Mouse (Mus musculus): ENCODE measurements around the gene Gprin1. TPM values are rescaled to one million over a fixed set of nuclear protein-coding genes. Genes with fewer than 3 reads are reported as not detected.
"Not testable (repeated sequence)": the region's sequence is repeated elsewhere in the genome, so short reads cannot be mapped to it uniquely, and the experiment has no call there.

Gprin1 gene
- total and polyA plus RNA-seq, 2 experiments from 2014 or later: 19.9 to 146 TPM

DNA sequence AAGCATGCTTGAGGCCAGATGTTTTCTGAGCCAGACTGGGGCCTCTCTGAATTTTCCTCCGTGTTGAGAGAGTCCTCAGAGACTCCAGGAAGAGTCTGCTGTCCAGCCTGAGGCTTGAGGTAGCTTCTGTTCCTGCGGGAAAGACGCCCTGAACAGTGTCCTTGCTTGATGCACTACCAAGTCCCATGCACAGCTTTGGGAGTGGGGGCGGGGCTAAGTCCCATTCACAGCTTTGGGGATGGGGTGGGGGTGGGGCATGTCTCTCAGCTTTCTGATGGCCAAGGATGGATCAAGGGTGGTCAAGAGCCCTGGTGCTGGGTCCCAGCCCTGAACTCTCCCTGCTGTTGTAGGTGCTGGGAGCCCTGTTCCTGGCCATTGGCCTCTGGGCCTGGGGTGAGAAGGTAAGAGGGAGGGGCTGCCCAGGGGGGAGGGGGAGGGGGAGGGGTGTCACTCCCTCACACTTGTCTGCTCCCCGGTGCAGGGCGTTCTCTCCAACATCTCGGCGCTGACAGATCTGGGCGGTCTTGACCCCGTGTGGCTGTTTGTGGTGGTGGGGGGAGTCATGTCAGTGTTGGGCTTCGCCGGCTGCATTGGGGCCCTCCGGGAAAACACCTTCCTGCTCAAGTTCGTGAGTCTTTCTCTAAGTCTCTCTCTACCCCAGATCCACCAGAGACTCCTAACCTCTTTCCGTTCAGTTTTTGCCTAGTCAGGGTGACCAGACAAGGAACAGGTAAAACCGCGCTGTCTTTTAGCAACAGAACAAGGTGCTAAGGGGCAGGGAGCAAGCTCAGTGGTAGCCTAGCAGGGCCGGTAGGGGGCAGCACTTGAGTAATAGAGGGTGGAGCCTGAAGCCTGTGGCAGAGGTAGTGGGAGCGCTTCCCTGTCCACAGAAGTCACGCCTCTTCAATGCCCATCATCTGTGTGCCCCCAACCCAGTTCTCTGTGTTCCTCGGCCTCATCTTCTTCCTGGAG, 42.9 kb upstream of the Gprin1 start:
- ATAC-seq (no peak), DNase-seq (ENCODE audit: low spot score) (no peak)
- H3K9me3 ChIP-seq (ENCODE audit: low read length): no peaks in the 10 kb centered on the region
- no peak overlapping the region for H3K27ac ChIP-seq
- no peaks in the 10 kb centered on the region for H3K4me1 ChIP-seq (ENCODE audit: insufficient read depth, low read length)
- H3K4me3 ChIP-seq (ENCODE audit: low read length): no peak overlapping the region
- H3K9ac ChIP-seq (replicated peaks; ENCODE audit: low read length): no peak overlapping the region
- H3K4me2 ChIP-seq (ENCODE audit: low read depth, low read length): no peak overlapping the region
- no peaks in the 10 kb centered on the region for H3K36me3 ChIP-seq (ENCODE audit: insufficient read depth, low read length)
- no peaks in the 10 kb centered on the region for H3K27me3 ChIP-seq (ENCODE audit: insufficient read depth, low read length)
- peak; percentile 50 for TF ChIP-seq CTCF (IDR thresholded peaks at IDR 0.05; ENCODE audit: low read depth)
- WGBS: 24% methylated on average over 21 of the region's 21 CpGs

DNA sequence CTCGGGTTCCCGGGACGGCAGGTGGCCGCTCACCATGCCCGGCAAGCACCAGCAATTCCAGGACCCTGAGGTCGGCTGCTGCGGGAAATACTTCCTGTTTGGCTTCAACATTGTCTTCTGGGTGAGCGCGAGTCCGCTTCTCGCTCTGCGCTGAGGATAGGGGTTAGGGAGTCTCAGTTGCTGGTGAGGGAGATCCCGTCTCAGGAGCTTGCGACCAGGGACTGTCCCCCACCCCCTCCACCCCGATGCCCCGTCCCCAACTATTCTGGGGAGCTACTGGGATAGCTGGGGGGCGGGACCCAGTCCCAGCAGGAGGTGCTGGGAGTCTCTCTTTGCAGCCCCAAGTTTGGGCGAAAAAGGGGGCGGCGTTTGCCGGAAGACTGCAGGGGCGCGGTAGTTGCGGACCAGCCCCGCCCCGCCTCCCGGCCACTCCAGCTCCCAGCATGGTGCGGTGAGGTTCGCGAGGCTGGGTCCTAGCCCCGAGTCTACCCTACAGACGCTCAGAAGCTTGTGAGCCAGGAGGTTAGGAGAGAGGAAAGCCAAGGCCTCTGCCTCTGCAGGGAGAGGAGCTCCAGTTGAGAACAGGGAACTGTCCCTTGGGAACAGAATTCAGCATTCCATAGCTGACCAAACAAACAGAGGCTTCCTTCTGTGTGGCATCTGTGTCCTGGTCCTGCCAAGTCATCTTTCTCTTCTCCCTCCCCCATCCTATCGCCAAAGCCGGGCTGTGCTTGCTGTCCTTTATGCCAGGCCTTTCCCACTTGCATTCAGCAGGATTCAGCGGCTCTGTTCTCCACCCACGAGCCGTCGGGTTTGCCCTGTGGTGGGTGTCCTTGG, 40.1 kb upstream of the Gprin1 start:
- Histone ChIP-seq H3K9ac (replicated peaks; ENCODE audit: low read length) (peak overlapping the region; percentile 64), H3K4me2 (ENCODE audit: low read depth, low read length) (peak overlapping the region; percentile 92), H3K9me3 (ENCODE audit: low read length) (no peaks in the 10 kb centered on the region), H3K4me3 (ENCODE audit: low read length) (peak overlapping the region; percentile 61), H3K27ac (peak overlapping the region; percentile 56; the same call in 1 of the 2 replicates), H3K36me3 (ENCODE audit: insufficient read depth, low read length) (no peaks in the 10 kb centered on the region), H3K4me1 (ENCODE audit: insufficient read depth, low read length) (no peaks in the 10 kb centered on the region), H3K27me3 (ENCODE audit: insufficient read depth, low read length) (no peaks in the 10 kb centered on the region)
- TF ChIP-seq CTCF (IDR thresholded peaks at IDR 0.05; ENCODE audit: low read depth): no peak
- ATAC-seq (peak; percentile 47), DNase-seq (ENCODE audit: low spot score) (peak; percentile 59)
- 1% methylated on average over 38 of the region's 38 CpGs for WGBS

DNA sequence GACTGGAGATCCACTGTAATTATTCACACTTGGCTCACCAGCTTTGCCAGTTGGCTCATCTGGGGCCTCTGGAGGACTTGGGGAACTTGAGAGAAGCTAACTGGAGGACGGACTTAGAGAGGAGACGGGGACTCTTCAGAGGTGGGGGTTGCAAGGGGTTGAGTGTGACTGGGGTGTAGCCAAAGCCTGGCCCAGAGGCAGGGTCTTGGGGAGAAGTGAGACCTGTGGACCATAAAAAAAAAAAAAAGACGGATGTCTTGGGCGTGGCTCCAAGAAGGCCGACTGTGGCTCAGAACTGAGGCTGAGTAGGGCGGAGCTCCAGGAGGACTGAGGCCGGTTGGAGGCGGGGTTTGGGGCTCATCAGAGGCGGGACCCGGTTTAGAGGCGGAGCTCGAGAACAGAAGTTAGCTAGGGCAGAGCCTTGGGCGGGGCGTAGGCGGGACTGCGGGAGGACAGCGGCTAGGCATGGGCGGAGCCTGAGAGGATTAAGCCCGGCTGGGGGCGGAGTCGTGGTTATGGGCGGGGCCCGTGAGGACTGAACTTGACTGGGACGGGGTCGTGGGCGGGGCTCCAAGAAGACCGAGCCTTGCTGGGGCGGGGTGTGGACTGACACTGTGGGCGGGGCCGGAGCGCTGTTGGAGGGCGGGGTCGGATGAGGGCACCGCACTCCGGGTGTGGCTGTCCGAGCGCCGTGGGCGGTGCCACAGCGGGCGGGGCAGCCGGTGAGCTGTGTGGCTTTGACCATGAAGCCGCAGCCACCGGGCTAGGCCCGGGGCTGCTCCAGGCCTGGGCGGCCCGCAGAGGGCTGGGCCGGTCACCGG, 39.3 kb upstream of the Gprin1 start, which contains the start of gene Tspan17:
Tspan17 (plus strand) TSS at position 638 of the 821 bp plus-strand sequence.
- Histone ChIP-seq H3K36me3 (ENCODE audit: insufficient read depth, low read length) (no peaks in the 10 kb centered on the region), H3K9me3 (ENCODE audit: low read length) (no peaks in the 10 kb centered on the region), H3K4me1 (ENCODE audit: insufficient read depth, low read length) (no peaks in the 10 kb centered on the region), H3K9ac (replicated peaks; ENCODE audit: low read length) (peak within 1 kb of the TSS; percentile 64), H3K4me2 (ENCODE audit: low read depth, low read length) (peak within 1 kb of the TSS; percentile 92), H3K27me3 (ENCODE audit: insufficient read depth, low read length) (no peaks in the 10 kb centered on the region), H3K27ac (peak within 1 kb of the TSS; percentile 56; the same call in 1 of the 2 replicates), H3K4me3 (ENCODE audit: low read length) (peak within 1 kb of the TSS; percentile 61)
- 2% methylated on average over 48 of the region's 49 CpGs for WGBS
- peak; percentile 91 for ATAC-seq
- no peak for TF ChIP-seq CTCF (IDR thresholded peaks at IDR 0.05; ENCODE audit: low read depth)
- peak; percentile 95 for DNase-seq (ENCODE audit: low spot score)

DNA sequence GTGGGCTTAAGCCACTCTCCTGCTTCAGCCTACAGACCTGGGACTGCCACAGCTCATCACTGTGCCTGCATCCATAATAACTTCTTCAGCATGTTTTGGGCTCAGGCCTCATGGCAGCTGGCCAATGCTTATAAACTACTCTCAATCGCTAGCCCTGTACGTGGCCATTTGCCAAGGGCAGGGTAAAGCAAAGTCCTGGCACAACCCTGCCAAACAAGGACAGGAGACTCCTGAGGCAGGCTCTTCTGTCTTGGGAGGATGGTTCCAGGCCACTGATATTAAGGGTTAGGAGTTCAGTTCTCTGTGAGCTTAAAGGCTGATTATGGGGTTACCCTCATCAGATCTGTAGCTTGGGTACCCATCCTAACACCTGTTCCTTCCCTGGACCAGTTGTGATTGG, 37.9 kb upstream of the Gprin1 start:
- H3K9me3 ChIP-seq (ENCODE audit: low read length); H3K4me2 ChIP-seq (ENCODE audit: low read depth, low read length); H3K4me3 ChIP-seq (ENCODE audit: low read length); H3K27me3 ChIP-seq (ENCODE audit: insufficient read depth, low read length); DNase-seq (ENCODE audit: low spot score); H3K36me3 ChIP-seq (ENCODE audit: insufficient read depth, low read length); ATAC-seq; H3K4me1 ChIP-seq (ENCODE audit: insufficient read depth, low read length); H3K9ac ChIP-seq (replicated peaks; ENCODE audit: low read length); H3K27ac ChIP-seq: not testable (repeated sequence)
- WGBS: 43% methylated on average over 2 of the region's 2 CpGs

- Histone ChIP-seq H3K36me3 (ENCODE audit: insufficient read depth, low read length) (no peaks in the 10 kb centered on the region), H3K27me3 (ENCODE audit: insufficient read depth, low read length) (no peaks in the 10 kb centered on the region), H3K4me2 (ENCODE audit: low read depth, low read length) (no peak within 1 kb of the TSS), H3K4me1 (ENCODE audit: insufficient read depth, low read length) (0 out of 2 replicates have a peak, but pooled peaks cover 5% of the 10 kb centered on the region), H3K27ac (no peak within 1 kb of the TSS), H3K4me3 (ENCODE audit: low read length) (no peak within 1 kb of the TSS), H3K9me3 (ENCODE audit: low read length) (no peaks in the 10 kb centered on the region), H3K9ac (replicated peaks; ENCODE audit: low read length) (no peak within 1 kb of the TSS)
- ATAC-seq (no peak), DNase-seq (ENCODE audit: low spot score) (no peak)
- no peak for TF ChIP-seq CTCF (IDR thresholded peaks at IDR 0.05; ENCODE audit: low read depth)
- WGBS: 90% methylated on average over 4 of the region's 4 CpGs
These were observed 34.0 kb upstream of the Gprin1 start, which contains the start of gene Eif4e1b for GRCm38 (mm10) chr13:54783698-54784097. Gene Eif4e1b (plus strand): TSS chr13:54783998.

DNA sequence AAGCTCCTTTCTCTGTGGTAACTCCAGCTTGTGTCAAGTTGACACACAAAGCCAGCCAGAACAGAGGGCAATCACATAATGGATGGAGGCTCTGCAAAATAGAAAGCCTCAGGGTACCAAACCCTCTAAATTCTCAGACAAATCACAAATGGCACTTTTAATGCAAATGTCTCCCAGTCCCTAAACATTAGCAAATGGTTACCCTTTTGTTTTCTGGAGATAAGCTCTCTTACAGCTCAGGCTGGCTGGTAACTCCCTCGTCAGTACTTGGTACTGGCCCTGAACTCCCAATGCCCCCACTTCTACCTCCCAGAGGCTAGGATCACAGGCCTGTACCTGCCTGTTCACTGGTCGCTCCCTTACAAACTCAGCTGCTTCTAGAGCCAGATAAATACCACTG, 33.6 kb upstream of the Gprin1 start:
- no peak overlapping the region for H3K27ac ChIP-seq
- H3K36me3 ChIP-seq (ENCODE audit: insufficient read depth, low read length): no peaks in the 10 kb centered on the region
- no peak for TF ChIP-seq CTCF (IDR thresholded peaks at IDR 0.05; ENCODE audit: low read depth)
- ATAC-seq: no peak
- no peaks in the 10 kb centered on the region for H3K27me3 ChIP-seq (ENCODE audit: insufficient read depth, low read length)
- H3K4me1 ChIP-seq (ENCODE audit: insufficient read depth, low read length): 0 out of 2 replicates have a peak, but pooled peaks cover 5% of the 10 kb centered on the region
- 53% methylated on average over 2 of the region's 2 CpGs for WGBS
- no peaks in the 10 kb centered on the region for H3K9me3 ChIP-seq (ENCODE audit: low read length)
- H3K9ac ChIP-seq (replicated peaks; ENCODE audit: low read length): no peak overlapping the region
- H3K4me3 ChIP-seq (ENCODE audit: low read length): no peak overlapping the region
- no peak overlapping the region for H3K4me2 ChIP-seq (ENCODE audit: low read depth, low read length)
- DNase-seq (ENCODE audit: low spot score): no peak
